Mouse (Mus musculus): Measurements from ENCODE around the gene Uba7. TPM values are rescaled to one million over a fixed set of nuclear protein-coding genes. Genes with fewer than 3 reads are reported as not detected.
A peak's percentile ranks its signal among the peaks of the same experiment; 100 is the strongest.

Uba7 gene
- 22.6 and 32.8 TPM in 2 replicates for polyA plus RNA-seq (2015; fragmentation: Nextera tagmentation; extraction: Ambion mirVana)

DNA sequence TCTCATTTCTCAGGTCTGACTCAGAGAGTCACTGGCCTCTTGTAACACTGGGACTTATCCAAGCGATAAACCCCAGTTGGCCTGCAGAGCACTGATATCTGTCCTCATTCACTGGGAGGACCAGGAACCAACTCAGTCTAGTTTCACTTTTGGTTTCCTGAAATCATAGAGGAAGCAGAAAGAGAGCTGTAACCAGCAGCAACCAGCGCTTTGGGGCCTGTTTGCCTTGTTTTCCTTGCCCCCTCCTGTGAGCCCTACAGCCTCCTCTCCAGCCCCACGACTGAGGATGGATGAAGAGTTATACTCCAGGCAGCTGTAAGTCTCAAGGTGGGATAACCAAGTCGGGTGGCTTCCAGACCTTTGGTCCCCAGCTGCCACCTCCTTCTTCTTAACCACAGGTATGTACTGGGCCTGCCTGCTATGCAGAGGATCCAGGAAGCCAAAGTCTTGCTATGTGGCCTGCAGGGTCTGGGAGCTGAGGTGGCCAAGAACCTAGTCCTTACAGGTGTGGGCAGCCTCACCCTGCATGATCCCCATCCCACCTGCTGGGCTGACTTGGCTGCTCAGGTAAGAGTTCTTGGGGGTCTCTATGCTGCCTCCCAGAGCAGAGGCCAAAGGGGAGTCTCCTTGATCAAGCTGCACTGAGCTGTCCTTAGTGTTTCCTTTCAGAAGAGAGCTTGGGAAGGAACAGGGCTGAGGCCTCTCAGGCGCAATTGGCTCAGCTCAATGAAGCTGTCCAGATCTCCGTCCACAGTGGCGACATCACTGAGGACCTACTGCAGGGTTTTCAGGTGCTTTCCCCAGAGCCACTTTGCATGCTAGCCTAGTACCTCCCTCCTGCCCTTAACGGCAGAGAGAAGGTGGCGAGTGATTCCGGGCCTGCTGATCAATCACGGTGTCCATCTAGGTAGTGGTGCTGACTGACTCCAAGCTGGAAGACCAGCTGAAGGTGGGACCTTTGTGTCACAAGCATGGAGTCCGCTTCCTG lies at the start of gene Uba7:
Gene Uba7, plus strand, starts transcription at position 107 of the 988 bp plus-strand sequence.
- Histone ChIP-seq H3K27ac (peak within 1 kb of the TSS; percentile 89), H3K9ac (peak within 1 kb of the TSS; percentile 51), H3K4me3 (peak within 1 kb of the TSS; percentile 44), H3K4me2 (peak within 1 kb of the TSS; percentile 71), H3K27me3 (no peaks in the 10 kb centered on the region), H3K9me3 (replicated peaks) (no peaks in the 10 kb centered on the region), H3K36me3 (peaks cover 14% of the 10 kb centered on the region; the same call in 1 of the 2 replicates), H3K4me1 (replicated peaks) (peaks cover 40% of the 10 kb centered on the region)
- peak; percentile 57 for ATAC-seq (replicated peaks; ENCODE audit: insufficient number of reproducible peaks, insufficient read depth, low FRiP score, low read depth)
- 40% methylated on average over 12 of the region's 12 CpGs for WGBS

DNA sequence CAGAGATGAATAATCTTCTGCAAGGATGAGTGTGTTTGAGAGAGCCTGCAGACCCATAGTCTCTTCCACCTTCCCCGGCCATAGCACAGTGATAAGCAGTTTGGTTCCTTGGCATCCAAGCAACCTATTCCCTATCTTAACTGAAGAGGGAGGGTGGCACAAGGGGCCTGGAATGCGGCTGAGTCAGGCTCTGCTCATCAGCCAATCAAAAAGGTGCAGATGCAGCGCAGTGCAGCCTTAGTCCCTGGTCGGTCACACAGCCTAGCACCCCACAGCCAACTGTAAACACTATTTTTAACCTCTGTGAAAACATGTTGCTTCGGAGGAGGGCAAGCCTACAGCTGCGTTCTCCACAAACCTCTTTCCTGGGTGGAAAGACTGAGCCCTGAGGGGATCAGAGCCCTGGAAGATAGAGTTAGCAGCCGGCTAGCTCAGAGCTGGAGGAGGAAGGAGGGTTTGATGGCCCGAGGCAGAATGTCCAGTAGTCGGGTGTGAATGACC lies 48.3 kb upstream of the Uba7 start:
- Histone ChIP-seq H3K4me2 (0 out of 2 replicates have a peak overlapping the region, but pooled peaks have one; percentile 30), H3K36me3 (no peaks in the 10 kb centered on the region), H3K27me3 (no peaks in the 10 kb centered on the region), H3K9me3 (replicated peaks) (no peaks in the 10 kb centered on the region), H3K4me3 (no peak overlapping the region), H3K27ac (no peak overlapping the region), H3K9ac (no peak overlapping the region), H3K4me1 (replicated peaks) (peaks cover 46% of the 10 kb centered on the region)
- ATAC-seq (replicated peaks; ENCODE audit: insufficient number of reproducible peaks, insufficient read depth, low FRiP score, low read depth), result no peak; the same call in 1 of the 2 replicates
- WGBS, result 27% methylated on average over 9 of the region's 9 CpGs

DNA sequence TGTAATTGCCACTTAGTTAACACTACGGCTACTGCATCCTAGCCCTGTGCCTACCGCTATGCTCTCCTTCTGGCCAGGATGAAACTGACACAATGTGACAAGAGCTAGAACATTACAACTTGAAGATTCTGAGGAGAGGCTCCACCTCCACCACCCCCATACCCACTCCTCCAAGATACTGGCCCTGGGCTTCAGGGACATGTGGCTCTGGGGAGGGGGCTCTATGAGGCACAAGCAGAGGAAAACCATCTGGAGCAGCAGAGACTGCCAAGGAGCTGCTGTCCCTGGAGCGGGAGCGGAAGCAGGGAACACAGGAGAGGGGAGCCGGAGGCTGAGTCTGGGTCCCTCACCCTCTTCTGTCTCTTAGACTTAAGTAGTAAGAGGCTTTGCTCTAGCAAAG lies 47.6 kb upstream of the Uba7 start:
- Histone ChIP-seq H3K9me3 (replicated peaks) (no peaks in the 10 kb centered on the region), H3K27me3 (no peaks in the 10 kb centered on the region), H3K4me1 (replicated peaks) (peaks cover 46% of the 10 kb centered on the region), H3K27ac (no peak overlapping the region), H3K4me3 (no peak overlapping the region), H3K36me3 (no peaks in the 10 kb centered on the region), H3K4me2 (no peak overlapping the region), H3K9ac (no peak overlapping the region)
- WGBS, result 70% methylated on average over 5 of the region's 5 CpGs
- no peak for ATAC-seq (replicated peaks; ENCODE audit: insufficient number of reproducible peaks, insufficient read depth, low FRiP score, low read depth)

DNA sequence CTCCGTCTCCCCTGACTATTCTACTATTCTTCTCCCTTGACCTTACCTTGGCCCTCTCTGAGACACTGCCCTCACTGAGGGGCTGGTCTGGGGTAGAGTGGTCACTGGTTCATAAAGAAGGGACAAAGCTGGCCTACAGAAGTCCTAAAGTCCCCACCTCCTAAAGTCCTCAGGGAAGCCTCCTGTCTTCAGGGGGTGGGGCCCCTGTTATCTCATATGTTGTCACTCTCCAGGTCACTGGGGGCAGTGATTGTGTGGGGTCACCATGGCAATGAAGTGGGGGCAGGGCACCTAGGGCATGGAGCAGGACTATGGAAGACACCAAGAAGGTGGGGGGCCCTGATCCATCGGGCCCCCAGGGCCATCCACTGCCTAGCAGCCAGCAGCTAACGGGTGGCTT lies 47.1 kb upstream of the Uba7 start, which contains the start of gene Actl11:
Gene Actl11, plus strand, starts transcription at position 301 of the 400 bp plus-strand sequence.
- Histone ChIP-seq H3K4me3 (no peak within 1 kb of the TSS), H3K9ac (no peak within 1 kb of the TSS), H3K9me3 (replicated peaks) (no peaks in the 10 kb centered on the region), H3K4me2 (no peak within 1 kb of the TSS), H3K36me3 (no peaks in the 10 kb centered on the region), H3K27me3 (no peaks in the 10 kb centered on the region), H3K27ac (no peak within 1 kb of the TSS), H3K4me1 (replicated peaks) (peaks cover 46% of the 10 kb centered on the region)
- no peak for ATAC-seq (replicated peaks; ENCODE audit: insufficient number of reproducible peaks, insufficient read depth, low FRiP score, low read depth)
- WGBS, result 71% methylated on average over 3 of the region's 3 CpGs

DNA sequence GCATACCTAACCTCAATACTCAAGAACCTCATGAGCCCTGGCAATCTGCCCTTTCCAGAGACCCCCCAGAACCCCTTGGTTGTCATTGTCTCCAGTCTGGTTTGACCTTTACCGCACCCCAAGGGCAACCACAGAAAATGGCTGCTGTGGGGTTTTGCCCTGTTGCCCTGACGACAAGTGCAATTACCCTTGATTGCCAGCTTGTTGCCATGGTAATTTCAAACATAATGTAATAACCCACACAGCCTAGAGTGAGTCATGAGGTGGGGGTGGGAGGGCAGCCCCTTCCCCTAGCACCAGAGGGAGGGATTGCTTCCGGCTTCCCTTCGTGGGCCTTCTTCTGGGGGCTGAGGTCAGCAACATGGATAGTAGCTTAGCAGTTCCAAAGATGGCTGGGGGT lies 43.1 kb upstream of the Uba7 start:
- 77% methylated on average over 4 of the region's 4 CpGs for WGBS
- Histone ChIP-seq H3K36me3 (no peaks in the 10 kb centered on the region), H3K27me3 (peaks cover 32% of the 10 kb centered on the region), H3K9me3 (replicated peaks) (no peaks in the 10 kb centered on the region), H3K4me2 (no peak overlapping the region), H3K4me3 (no peak overlapping the region), H3K27ac (no peak overlapping the region), H3K4me1 (replicated peaks) (peaks cover 31% of the 10 kb centered on the region), H3K9ac (no peak overlapping the region)
- no peak for ATAC-seq (replicated peaks; ENCODE audit: insufficient number of reproducible peaks, insufficient read depth, low FRiP score, low read depth)

DNA sequence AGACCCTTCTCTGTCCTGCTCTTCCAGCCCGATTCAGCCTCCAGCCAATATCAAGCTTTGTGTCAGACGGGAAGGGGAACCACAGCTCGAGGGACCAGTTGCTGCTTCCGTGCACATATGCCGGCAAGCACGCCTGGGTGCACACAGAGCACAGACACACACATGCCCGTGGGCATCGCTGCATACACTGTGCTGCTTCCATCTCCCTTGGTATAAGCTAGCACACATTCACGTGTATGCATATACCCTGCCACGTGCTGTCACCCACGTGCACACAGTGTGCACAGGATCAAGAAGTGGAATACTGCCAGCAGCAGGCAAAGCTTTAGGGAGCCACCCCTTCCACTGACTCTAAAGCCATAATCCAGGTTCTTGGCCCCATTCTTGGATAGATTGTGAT lies 41.2 kb upstream of the Uba7 start:
- ATAC-seq (replicated peaks; ENCODE audit: insufficient number of reproducible peaks, insufficient read depth, low FRiP score, low read depth), result no peak
- 81% methylated on average over 11 of the region's 11 CpGs for WGBS
- H3K9me3 ChIP-seq (replicated peaks), result no peaks in the 10 kb centered on the region

DNA sequence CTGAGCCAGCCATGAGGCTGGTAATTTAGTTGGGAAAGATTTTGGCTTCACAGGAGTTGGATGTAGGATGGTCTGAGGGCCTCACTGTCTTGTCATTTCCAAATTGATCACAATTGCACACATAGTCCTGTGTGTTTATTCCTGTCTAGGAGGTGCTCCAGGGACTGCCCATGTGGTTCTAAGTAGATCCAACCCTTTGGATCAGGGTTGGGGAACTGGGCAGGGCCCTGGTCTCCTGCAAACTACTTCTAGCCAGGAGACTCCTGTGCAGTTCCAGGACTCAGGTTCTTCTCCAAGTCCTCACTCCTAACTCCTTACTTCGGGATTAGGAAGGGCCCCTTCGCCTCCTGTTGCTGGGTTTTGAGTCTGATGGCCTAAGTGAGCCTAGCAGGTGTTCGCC lies 39.9 kb upstream of the Uba7 start, which contains the start of gene Camkv:
Gene Camkv, plus strand, starts transcription at position 301 of the 400 bp plus-strand sequence.
- Histone ChIP-seq H3K4me1 (replicated peaks) (peaks cover 13% of the 10 kb centered on the region), H3K36me3 (no peaks in the 10 kb centered on the region), H3K4me2 (peak within 1 kb of the TSS; percentile 88), H3K9me3 (replicated peaks) (no peaks in the 10 kb centered on the region), H3K27me3 (peaks cover 58% of the 10 kb centered on the region), H3K4me3 (peak within 1 kb of the TSS; percentile 50), H3K27ac (no peak within 1 kb of the TSS), H3K9ac (peak within 1 kb of the TSS; percentile 34)
- 21% methylated on average over 3 of the region's 3 CpGs for WGBS
- no peak for ATAC-seq (replicated peaks; ENCODE audit: insufficient number of reproducible peaks, insufficient read depth, low FRiP score, low read depth)

More for the DNA sequence above, 41.2 kb upstream of the Uba7 start:
- Histone ChIP-seq H3K9ac (no peak overlapping the region), H3K4me3 (no peak overlapping the region), H3K4me2 (no peak overlapping the region), H3K4me1 (replicated peaks) (peaks cover 13% of the 10 kb centered on the region), H3K27me3 (peaks cover 50% of the 10 kb centered on the region), H3K36me3 (no peaks in the 10 kb centered on the region), H3K27ac (no peak overlapping the region)

DNA sequence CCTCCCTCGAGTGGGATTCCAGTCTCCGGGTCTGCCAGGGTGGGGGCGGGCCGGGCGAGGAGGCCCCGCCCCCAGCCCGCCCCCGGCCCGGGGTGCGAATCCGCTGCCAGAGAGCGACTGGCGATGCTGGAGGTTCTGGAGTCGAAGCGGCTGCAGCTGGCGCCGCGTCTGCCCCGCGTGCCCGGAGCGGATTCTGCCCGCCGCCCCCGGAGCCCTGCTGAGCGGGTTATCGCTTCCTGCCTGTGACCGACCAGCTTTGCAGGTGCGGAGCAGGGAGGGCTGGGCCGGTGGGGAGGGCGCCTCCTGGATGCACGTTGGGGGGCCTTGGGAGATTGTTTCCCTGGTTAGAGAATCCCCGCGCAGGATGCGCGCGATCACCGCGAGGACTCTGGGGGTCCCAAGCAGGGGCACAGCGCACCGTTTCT lies 39.5 kb upstream of the Uba7 start:
- no peak overlapping the region for H3K27ac ChIP-seq
- 0% methylated on average over 41 of the region's 41 CpGs for WGBS
- H3K27me3 ChIP-seq, result peaks cover 58% of the 10 kb centered on the region
- no peak for ATAC-seq (replicated peaks; ENCODE audit: insufficient number of reproducible peaks, insufficient read depth, low FRiP score, low read depth)
- no peaks in the 10 kb centered on the region for H3K36me3 ChIP-seq
- H3K9ac ChIP-seq, result peak overlapping the region; percentile 34
- H3K9me3 ChIP-seq (replicated peaks), result no peaks in the 10 kb centered on the region
- H3K4me2 ChIP-seq, result peak overlapping the region; percentile 88
- H3K4me3 ChIP-seq, result peak overlapping the region; percentile 50
- H3K4me1 ChIP-seq (replicated peaks), result peaks cover 13% of the 10 kb centered on the region

DNA sequence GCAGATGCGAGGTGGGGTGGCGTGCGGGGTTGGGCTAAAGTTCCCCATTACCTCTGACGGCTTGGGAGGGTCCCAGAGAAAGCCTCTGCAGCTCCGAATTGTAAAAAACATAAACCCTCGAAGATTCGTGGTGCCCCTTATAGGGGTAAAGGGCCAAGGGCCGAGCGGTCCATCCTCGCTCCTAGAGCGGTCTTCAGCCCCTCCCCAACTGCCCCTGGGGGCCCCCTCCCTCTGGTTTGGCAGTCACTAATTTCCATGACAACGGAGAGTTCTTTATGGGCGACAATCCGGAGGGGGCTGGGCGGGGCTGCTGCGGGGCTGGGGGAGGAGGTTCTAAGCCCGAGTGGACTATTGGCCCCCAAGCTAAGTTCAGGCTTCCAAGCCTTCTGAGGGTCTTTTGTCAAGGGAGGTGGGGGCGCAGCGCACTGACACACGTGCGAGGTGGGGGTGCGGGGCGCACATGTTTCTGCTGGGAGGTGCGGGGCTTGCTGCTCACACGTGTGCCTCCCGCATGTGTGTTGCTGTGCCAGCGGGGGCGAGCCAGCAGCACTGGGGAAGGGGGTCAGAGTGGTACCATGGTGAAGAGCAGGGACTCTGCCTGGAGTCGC lies 39.0 kb upstream of the Uba7 start:
- peaks cover 61% of the 10 kb centered on the region for H3K27me3 ChIP-seq
- peak overlapping the region; percentile 88 for H3K4me2 ChIP-seq
- peak; percentile 15; the same call in 1 of the 2 replicates for ATAC-seq (replicated peaks; ENCODE audit: insufficient number of reproducible peaks, insufficient read depth, low FRiP score, low read depth)
- H3K27ac ChIP-seq, result no peak overlapping the region
- H3K4me3 ChIP-seq, result peak overlapping the region; percentile 50
- no peaks in the 10 kb centered on the region for H3K9me3 ChIP-seq (replicated peaks)
- H3K4me1 ChIP-seq (replicated peaks), result peaks cover 13% of the 10 kb centered on the region
- no peaks in the 10 kb centered on the region for H3K36me3 ChIP-seq
- peak overlapping the region; percentile 34 for H3K9ac ChIP-seq
- 3% methylated on average over 29 of the region's 29 CpGs for WGBS

DNA sequence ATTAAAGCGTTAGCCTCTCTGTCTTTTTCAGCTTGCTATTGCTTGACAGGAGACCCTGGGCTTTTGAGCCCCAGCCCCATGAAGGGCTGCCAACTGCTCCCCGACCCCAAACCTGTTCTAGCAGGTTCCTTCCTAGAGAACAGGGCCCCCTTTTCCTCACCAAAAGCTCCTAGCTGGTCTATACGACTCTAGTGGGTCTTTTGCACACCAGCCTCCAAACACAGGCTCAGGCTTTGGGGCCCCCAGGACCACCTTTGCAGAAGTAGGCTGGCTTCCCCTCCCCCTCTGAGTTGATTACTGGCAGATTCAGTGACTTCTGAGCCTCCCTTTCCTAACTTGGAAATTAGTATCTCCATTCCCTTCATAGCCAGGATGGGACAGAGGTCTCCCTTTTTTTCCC lies 38.5 kb upstream of the Uba7 start:
- Histone ChIP-seq H3K27me3 (peaks cover 61% of the 10 kb centered on the region), H3K36me3 (no peaks in the 10 kb centered on the region), H3K9me3 (replicated peaks) (no peaks in the 10 kb centered on the region), H3K9ac (no peak overlapping the region), H3K4me2 (peak overlapping the region; percentile 88; the same call in 1 of the 2 replicates), H3K4me1 (replicated peaks) (peaks cover 13% of the 10 kb centered on the region), H3K27ac (no peak overlapping the region), H3K4me3 (no peak overlapping the region)
- 25% methylated on average over 3 of the region's 3 CpGs for WGBS
- no peak for ATAC-seq (replicated peaks; ENCODE audit: insufficient number of reproducible peaks, insufficient read depth, low FRiP score, low read depth)
